Mouse (Mus musculus) frontal cortex, adult 2 months (tissue): ENCODE data around the gene Cpb1. TPM values are rescaled to one million over a fixed set of nuclear protein-coding genes. Genes with fewer than 3 reads are reported as not detected.

Source experiments
- polyA plus RNA-seq: library from polyadenylated mRNA; depleted of rRNA; stranded (reverse); fragments of >200 nt; gene quantifications from 2 replicates; pipeline ENCODE4 v1.2.3, GENCODE M21; 2012; rRNA removed

Gene Cpb1
- polyA plus RNA-seq, 1 experiment = 0.18 TPM

Other genes with a start within 250 kb of the Cpb1 start
- gene Hps3, start 240.4 kb downstream of the Cpb1 start, polyA plus RNA-seq = 14.4 and 15.6 TPM in 2 replicates
- gene Hltf, start 217.9 kb downstream of the Cpb1 start, polyA plus RNA-seq = 17.7 and 19.2 TPM in 2 replicates
- gene Gyg, start 120.4 kb downstream of the Cpb1 start, polyA plus RNA-seq = 34.6 and 39.6 TPM in 2 replicates
- gene Cpa3, start 33.6 kb downstream of the Cpb1 start, polyA plus RNA-seq = 0.18 TPM in 1 of 2 replicates, not detected in the other
- 0.19 and 0.24 TPM in 2 replicates for gene Agtr1b, start 91.4 kb upstream of the Cpb1 start, polyA plus RNA-seq